Mouse (Mus musculus) midbrain, embryonic 11.5 days (tissue): ENCODE measurements around the gene Dydc2. TPM values are rescaled to one million over a fixed set of nuclear protein-coding genes. Genes with fewer than 3 reads are reported as not detected.

Experiments
- ATAC-seq: fragments of 200-750 bp; cut with Nextera tagmentation; 2 replicates; pipeline ENCODE4 v1.8.0; 2017; ENCODE audit warnings: moderate TSS enrichment, moderate library complexity; ENCODE audit not compliant: low FRiP score
- DNase-seq: peaks from one replicate; pipeline ENCODE4 v3.0.0; 2015; ENCODE audit warnings: low spot score; ENCODE audit errors: missing footprints
- H3K27ac ChIP-seq: fragments of 300-500 bp; sonication (generic); 2 replicates; pipeline ENCODE4 v1.5.1; 2014; ENCODE audit warnings: low read depth, low read length
- H3K27me3 ChIP-seq: fragments of 300-500 bp; sonication (generic); 2 replicates; pipeline ENCODE4 v1.6.1; 2014; ENCODE audit warnings: mild to moderate bottlenecking, low read length, moderate library complexity, mixed read lengths; ENCODE audit not compliant: control insufficient read depth, insufficient read depth
- H3K36me3 ChIP-seq: fragments of 300-500 bp; sonication (generic); 2 replicates; pipeline ENCODE4 v1.6.1; 2014; ENCODE audit warnings: mild to moderate bottlenecking, low read length, moderate library complexity, mixed read lengths; ENCODE audit not compliant: control insufficient read depth, insufficient read depth
- H3K4me1 ChIP-seq: fragments of 300-500 bp; sonication (generic); 2 replicates; pipeline ENCODE4 v1.6.1; 2014; ENCODE audit warnings: low read length; ENCODE audit not compliant: control insufficient read depth, insufficient read depth
- H3K4me2 ChIP-seq: fragments of 300-500 bp; sonication (generic); 2 replicates; pipeline ENCODE4 v1.6.1; 2014; ENCODE audit warnings: mild to moderate bottlenecking, moderate library complexity
- H3K4me3 ChIP-seq: fragments of 300-500 bp; sonication (generic); 2 replicates; pipeline ENCODE4 v1.5.1; 2014; ENCODE audit warnings: low read depth, low read length
- H3K9ac ChIP-seq: fragments of 300-500 bp; sonication (generic); 2 replicates; pipeline ENCODE4 v1.6.1; 2014; ENCODE audit warnings: low read length
- H3K9me3 ChIP-seq: fragments of 300-500 bp; sonication (generic); 2 replicates; pipeline ENCODE4 v1.6.1; 2016; ENCODE audit warnings: low read length; ENCODE audit not compliant: control insufficient read depth
- WGBS: fragments of 180-500 bp; shearing (Covaris S2); extraction: QIAGEN DNeasy Blood & Tissue Kit; methylation state at CpG from one replicate; pipeline ENCODE4 v1.1.7; 2014; 5-methylcytosine and 5-hydroxymethylcytosine counted together
- polyA plus RNA-seq: library from polyadenylated mRNA; unstranded; fragments of >200 nt; fragmentation: Nextera tagmentation; extraction: Ambion mirVana; gene quantifications from 2 replicates; pipeline ENCODE4 v1.2.1, GENCODE M21; 2014

The Dydc2 gene
- polyA plus RNA-seq, 1 experiment from 2014 or later = not detected

GRCm38 (mm10) chr14:41008138-41008537 is 60.9 kb downstream of the Dydc2 start:
- Histone ChIP-seq H3K9ac (no peak overlapping the region), H3K4me1 (peaks cover 12% of the 10 kb centered on the region), H3K36me3 (no peaks in the 10 kb centered on the region), H3K4me2 (no peak overlapping the region), H3K27me3 (no peaks in the 10 kb centered on the region), H3K9me3 (no peaks in the 10 kb centered on the region), H3K4me3 (no peak overlapping the region), H3K27ac (no peak overlapping the region)
- 0 out of 2 replicates have a peak, but pooled peaks have one; percentile 36 for ATAC-seq
- DNase-seq = no peak
- WGBS = 54% methylated on average over 2 of the region's 2 CpGs

DNA sequence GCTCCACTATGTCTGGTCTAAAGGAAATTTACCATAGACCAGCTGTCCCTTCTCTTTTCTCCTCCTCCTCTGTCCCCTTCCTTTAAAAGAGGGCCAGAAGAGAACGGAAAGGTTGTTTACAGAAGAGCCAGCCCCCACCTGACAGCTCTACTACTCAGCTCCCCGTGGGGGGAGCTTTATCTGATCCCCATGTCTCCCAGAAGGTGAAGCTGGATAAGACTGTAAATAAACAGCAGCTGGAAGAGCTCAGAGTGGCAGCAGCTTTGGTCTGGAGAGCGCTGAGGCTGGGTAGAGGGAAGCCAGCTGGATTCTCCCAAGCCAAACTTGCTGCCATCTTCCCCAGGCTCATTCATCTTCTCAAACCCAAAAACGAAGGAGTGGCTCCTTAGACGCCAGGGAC is 61.4 kb downstream of the Dydc2 start:
- WGBS = 38% methylated on average over 5 of the region's 5 CpGs
- Histone ChIP-seq H3K4me1 (peaks cover 11% of the 10 kb centered on the region), H3K36me3 (no peaks in the 10 kb centered on the region), H3K27ac (no peak overlapping the region; the same call in 1 of the 2 replicates), H3K9ac (no peak overlapping the region), H3K4me3 (no peak overlapping the region), H3K27me3 (no peaks in the 10 kb centered on the region), H3K9me3 (no peaks in the 10 kb centered on the region), H3K4me2 (no peak overlapping the region)
- no peak for ATAC-seq
- no peak for DNase-seq

GRCm38 (mm10) chr14:41006899-41007298 is 62.1 kb downstream of the Dydc2 start:
- H3K27ac ChIP-seq = no peak overlapping the region
- H3K27me3 ChIP-seq = no peaks in the 10 kb centered on the region
- 58% methylated on average over 3 of the region's 3 CpGs for WGBS
- H3K9ac ChIP-seq = no peak overlapping the region
- DNase-seq (no peak), ATAC-seq (no peak)
- H3K4me3 ChIP-seq = no peak overlapping the region
- peaks cover 11% of the 10 kb centered on the region for H3K4me1 ChIP-seq
- no peaks in the 10 kb centered on the region for H3K36me3 ChIP-seq
- H3K9me3 ChIP-seq = no peaks in the 10 kb centered on the region
- no peak overlapping the region for H3K4me2 ChIP-seq

DNA sequence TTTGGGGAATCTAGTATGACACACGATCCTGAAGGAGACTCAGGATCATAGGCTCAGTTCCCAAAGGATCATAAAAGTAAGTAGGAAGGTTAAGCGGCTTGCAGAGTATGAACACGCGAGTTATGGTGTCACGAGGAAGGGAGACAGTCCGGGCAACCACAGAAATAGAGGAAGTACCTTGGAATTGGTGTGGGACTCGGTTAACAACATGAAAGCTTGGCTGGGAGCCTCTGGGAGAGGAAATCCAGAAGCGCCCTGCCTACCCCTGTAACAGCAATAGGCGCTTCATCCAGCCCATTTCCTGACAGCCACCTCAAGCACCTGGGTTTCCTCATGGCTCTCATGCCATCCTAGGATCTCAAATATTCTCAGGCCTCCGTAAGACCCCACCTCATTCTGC is 62.7 kb downstream of the Dydc2 start:
- Histone ChIP-seq H3K9me3 (no peaks in the 10 kb centered on the region), H3K36me3 (no peaks in the 10 kb centered on the region), H3K4me3 (no peak overlapping the region), H3K27ac (no peak overlapping the region), H3K4me2 (no peak overlapping the region), H3K27me3 (no peaks in the 10 kb centered on the region), H3K4me1 (peaks cover 11% of the 10 kb centered on the region), H3K9ac (no peak overlapping the region)
- ATAC-seq = no peak
- WGBS = 92% methylated on average over 10 of the region's 10 CpGs
- no peak for DNase-seq

- H3K27me3 ChIP-seq = no peaks in the 10 kb centered on the region
Observed at GRCm38 (mm10) chr14:41005716-41006115, 63.3 kb downstream of the Dydc2 start.

DNA sequence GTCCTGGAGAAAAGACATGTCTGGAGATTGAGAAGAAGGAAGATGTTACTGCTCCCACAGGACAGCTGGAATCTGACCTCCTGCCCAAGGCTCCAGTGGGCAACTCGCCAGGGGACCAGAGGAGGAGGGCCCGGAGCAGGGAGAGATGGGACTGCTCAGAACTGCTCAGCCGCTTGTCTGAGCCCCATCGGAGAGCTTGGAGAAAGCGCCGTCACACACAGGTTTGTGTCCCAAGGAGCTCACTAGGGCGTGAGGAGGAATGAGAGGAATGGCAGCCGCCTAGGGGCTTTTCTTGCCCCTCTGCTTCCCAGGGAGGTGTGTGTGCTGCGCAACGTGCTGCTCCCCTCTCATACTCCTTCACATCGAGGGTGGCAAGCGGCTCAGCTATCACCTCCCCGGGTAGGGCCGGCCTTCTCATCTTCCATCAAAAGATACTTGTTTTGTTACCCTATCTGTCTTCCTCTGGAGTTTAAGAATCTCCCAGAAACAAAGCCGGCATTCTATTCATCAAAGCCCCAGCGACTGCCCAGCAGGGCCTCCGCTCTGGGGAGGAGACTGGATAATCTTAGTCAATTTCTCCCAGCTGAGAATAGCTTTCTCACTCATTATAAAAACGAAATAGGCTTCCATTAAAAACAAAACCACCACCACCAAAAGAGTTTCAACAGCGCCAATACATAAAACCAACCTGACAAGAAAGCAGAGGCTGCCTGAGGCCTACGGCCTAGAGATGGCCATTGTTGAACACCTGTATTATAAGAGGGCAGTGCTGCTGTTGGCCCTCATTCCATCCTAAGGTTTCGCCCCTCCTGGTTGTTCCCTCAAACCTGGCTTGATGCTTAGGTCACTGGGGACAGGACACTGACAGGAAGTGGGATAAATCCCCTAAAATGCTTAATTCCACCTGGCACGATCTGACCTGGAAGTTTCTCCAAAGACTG is 64.5 kb downstream of the Dydc2 start:
- H3K4me1 ChIP-seq = peaks cover 11% of the 10 kb centered on the region
- H3K36me3 ChIP-seq = peaks cover 3% of the 10 kb centered on the region; the same call in 1 of the 2 replicates
- no peak overlapping the region for H3K27ac ChIP-seq
- H3K4me3 ChIP-seq = no peak overlapping the region
- peak overlapping the region; percentile 28; the same call in 1 of the 2 replicates for H3K4me2 ChIP-seq
- ATAC-seq (0 out of 2 replicates have a peak, but pooled peaks have one; percentile 33), DNase-seq (peak; percentile 90)
- peak overlapping the region; percentile 39 for H3K9ac ChIP-seq
- no peaks in the 10 kb centered on the region for H3K9me3 ChIP-seq
- 8% methylated on average over 22 of the region's 22 CpGs for WGBS
- no peaks in the 10 kb centered on the region for H3K27me3 ChIP-seq

More at GRCm38 (mm10) chr14:41005716-41006115, 63.3 kb downstream of the Dydc2 start:
- peaks cover 11% of the 10 kb centered on the region for H3K4me1 ChIP-seq
- no peak for ATAC-seq
- no peak for DNase-seq
- no peak overlapping the region for H3K4me2 ChIP-seq
- no peak overlapping the region for H3K9ac ChIP-seq
- no peaks in the 10 kb centered on the region for H3K9me3 ChIP-seq
- peaks cover 3% of the 10 kb centered on the region; the same call in 1 of the 2 replicates for H3K36me3 ChIP-seq
- 69% methylated on average over 9 of the region's 9 CpGs for WGBS
- H3K4me3 ChIP-seq = no peak overlapping the region
- no peak overlapping the region for H3K27ac ChIP-seq

GRCm38 (mm10) chr14:41001576-41001975 is 67.4 kb downstream of the Dydc2 start:
- H3K27me3 ChIP-seq = no peaks in the 10 kb centered on the region
- DNase-seq (no peak), ATAC-seq (no peak)
- no peak overlapping the region for H3K9ac ChIP-seq
- H3K9me3 ChIP-seq = no peaks in the 10 kb centered on the region
- no peak overlapping the region for H3K4me2 ChIP-seq
- no peak overlapping the region for H3K27ac ChIP-seq
- 89% methylated on average over 5 of the region's 5 CpGs for WGBS
- no peak overlapping the region for H3K4me3 ChIP-seq
- H3K36me3 ChIP-seq = peaks cover 3% of the 10 kb centered on the region; the same call in 1 of the 2 replicates
- peaks cover 11% of the 10 kb centered on the region for H3K4me1 ChIP-seq

GRCm38 (mm10) chr14:41000801-41001200 is 68.2 kb downstream of the Dydc2 start:
- peaks cover 3% of the 10 kb centered on the region; the same call in 1 of the 2 replicates for H3K36me3 ChIP-seq
- H3K4me1 ChIP-seq = peaks cover 11% of the 10 kb centered on the region
- H3K9ac ChIP-seq = no peak overlapping the region
- H3K9me3 ChIP-seq = no peaks in the 10 kb centered on the region
- DNase-seq = no peak
- 83% methylated on average over 4 of the region's 4 CpGs for WGBS
- H3K4me3 ChIP-seq = no peak overlapping the region
- ATAC-seq = no peak
- no peaks in the 10 kb centered on the region for H3K27me3 ChIP-seq
- no peak overlapping the region for H3K27ac ChIP-seq
- no peak overlapping the region for H3K4me2 ChIP-seq
